Mouse (Mus musculus): Measurements from ENCODE around the gene Sh3glb2. TPM values are rescaled to one million over a fixed set of nuclear protein-coding genes. Genes with fewer than 3 reads are reported as not detected.
A peak's percentile ranks its signal among the peaks of the same experiment; 100 is the strongest.

The Sh3glb2 gene
- polyA plus RNA-seq, 1 experiment from 2014 or later: 97.3 TPM

DNA sequence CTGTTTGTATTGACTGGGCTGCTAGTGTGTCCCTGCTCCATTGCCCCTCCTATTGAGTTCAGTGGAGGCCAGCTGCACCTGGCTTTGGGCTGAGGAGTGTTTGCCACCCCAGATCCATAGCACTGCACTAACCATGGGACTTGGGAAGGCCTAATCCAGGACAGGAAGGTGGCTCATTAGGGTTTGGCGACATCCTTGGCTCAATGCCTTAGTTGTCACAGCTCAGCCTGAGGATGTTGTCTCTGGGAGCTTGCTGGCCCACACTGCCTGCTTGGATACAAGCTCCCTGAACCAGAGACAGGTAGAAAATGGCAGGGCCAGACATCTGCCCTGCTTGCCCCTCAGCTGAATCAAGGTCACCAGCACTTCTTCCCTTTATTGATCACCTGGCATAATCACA is 42.4 kb upstream of the Sh3glb2 start:
- Histone ChIP-seq H3K36me3 (ENCODE audit: control insufficient read depth, insufficient read depth, low read length) (peaks cover 99% of the 10 kb centered on the region), H3K27me3 (ENCODE audit: control insufficient read depth, insufficient read depth, low read length) (no peaks in the 10 kb centered on the region), H3K27ac (replicated peaks in 1 of 2; ENCODE audit: control insufficient read depth in 1 of 2, insufficient read depth in 1 of 2, low read depth in 2 of 2, low read length in 2 of 2) (no peak overlapping the region), H3K4me3 (ENCODE audit: control insufficient read depth in 1 of 2, insufficient read depth in 1 of 2, low read depth in 1 of 2, low read length in 2 of 2) (no peak overlapping the region), H3K4me2 (ENCODE audit: low read length) (no peak overlapping the region), H3K9me3 (ENCODE audit: control insufficient read depth, low read length) (no peaks in the 10 kb centered on the region), H3K9ac (ENCODE audit: low read length) (no peak overlapping the region), H3K4me1 (ENCODE audit: control insufficient read depth in 2 of 2, insufficient read depth in 2 of 2, low read length in 2 of 2) (peaks cover 2 to 10% of the 10 kb centered on the region in 2 experiments; a peak in 2 of 4 replicates)
- 67% methylated on average over 1 of the region's 1 CpGs for WGBS
- ATAC-seq (ENCODE audit: insufficient number of reproducible peaks, insufficient read depth, low FRiP score, low read depth): no peak

DNA sequence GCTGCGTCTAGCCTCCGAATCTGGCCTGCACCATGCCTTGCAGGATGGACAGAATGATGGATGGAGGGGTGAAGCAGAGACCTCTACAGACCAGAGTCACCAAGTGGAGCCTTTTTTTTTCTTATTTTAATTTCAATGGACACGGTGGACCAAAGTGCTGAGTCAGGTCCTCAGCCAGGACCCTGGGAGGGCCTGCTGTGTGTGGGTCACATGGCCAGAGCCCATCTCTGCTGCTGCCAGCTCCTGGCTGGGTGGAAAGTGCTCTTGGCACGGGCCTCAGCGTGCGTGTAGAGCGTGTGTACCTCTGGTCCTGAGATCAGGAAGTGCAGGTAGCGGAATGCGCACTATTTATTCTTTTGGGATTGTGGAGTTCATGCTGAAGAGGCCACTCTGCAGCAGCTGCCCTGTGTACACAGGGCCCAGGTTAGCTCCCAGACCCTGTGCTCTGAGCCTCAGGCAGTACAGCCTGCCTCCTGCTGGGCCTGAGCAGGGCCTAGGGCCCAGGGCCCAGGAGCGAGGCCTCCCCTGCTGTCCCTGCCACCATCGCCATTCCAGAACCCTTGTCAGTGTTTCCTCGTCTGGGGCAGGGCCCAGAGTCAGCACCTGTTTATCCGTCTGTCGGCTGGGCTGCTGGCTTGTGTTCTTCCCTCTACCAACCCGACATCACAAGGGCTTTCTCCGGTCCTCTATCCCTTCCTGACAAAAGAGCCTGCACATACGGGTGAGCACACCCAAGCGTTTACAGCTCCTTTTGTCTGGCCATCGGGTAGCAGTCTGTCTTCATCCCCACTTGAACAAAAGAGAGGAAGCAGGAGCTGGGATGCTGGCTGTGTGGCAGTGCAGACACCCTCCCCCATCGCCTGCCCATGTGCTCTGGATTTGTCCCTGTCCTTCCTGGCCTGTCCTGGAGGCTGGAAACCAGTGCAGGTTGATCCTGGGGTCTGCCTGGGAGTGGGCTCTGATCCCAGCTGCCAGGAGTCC is 40.3 kb upstream of the Sh3glb2 start:
- Histone ChIP-seq H3K4me2 (ENCODE audit: low read length) (no peak overlapping the region), H3K27me3 (ENCODE audit: control insufficient read depth, insufficient read depth, low read length) (no peaks in the 10 kb centered on the region), H3K9me3 (ENCODE audit: control insufficient read depth, low read length) (no peaks in the 10 kb centered on the region), H3K27ac (replicated peaks in 1 of 2; ENCODE audit: control insufficient read depth in 1 of 2, insufficient read depth in 1 of 2, low read depth in 2 of 2, low read length in 2 of 2) (peak overlapping the region in 1 of 2 experiments; percentile 37; a peak in 1 of 4 replicates), H3K4me3 (ENCODE audit: control insufficient read depth in 1 of 2, insufficient read depth in 1 of 2, low read depth in 1 of 2, low read length in 2 of 2) (no peak overlapping the region), H3K4me1 (ENCODE audit: control insufficient read depth in 2 of 2, insufficient read depth in 2 of 2, low read length in 2 of 2) (peaks cover 2 to 10% of the 10 kb centered on the region in 2 experiments; a peak in 2 of 4 replicates), H3K36me3 (ENCODE audit: control insufficient read depth, insufficient read depth, low read length) (peaks cover 90% of the 10 kb centered on the region), H3K9ac (ENCODE audit: low read length) (peak overlapping the region; percentile 11; the same call in 1 of the 2 replicates)
- no peak; the same call in 1 of the 2 replicates for ATAC-seq (ENCODE audit: insufficient number of reproducible peaks, insufficient read depth, low FRiP score, low read depth)
- 61% methylated on average over 20 of the region's 20 CpGs for WGBS

DNA sequence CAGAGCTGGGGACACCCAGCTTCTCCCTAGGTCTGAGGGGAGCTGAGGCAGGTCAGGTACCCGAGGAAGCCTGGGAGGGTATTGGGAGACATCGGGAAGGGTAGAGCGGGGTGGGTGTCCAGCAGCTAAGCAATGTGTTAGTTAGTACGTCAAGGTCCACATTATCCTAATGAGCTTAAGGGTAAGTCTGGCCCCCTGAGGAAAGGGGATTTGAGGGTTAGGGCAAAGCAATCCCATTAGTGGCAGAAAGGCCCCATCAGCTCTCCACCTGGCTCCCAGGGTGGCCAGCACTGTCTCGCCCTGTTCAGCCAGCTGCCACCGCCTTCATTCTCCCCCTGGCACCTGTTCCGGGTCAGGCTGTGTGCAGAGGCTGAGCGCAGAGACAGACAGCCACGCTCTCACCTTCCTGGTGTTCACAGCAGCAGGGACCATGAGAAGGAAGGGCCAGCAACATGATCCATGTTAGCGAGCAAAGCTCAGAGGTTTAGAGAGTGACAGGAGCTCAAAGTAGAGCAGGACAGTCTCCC is 38.9 kb upstream of the Sh3glb2 start:
- no peak overlapping the region for H3K4me2 ChIP-seq (ENCODE audit: low read length)
- H3K27me3 ChIP-seq (ENCODE audit: control insufficient read depth, insufficient read depth, low read length): no peaks in the 10 kb centered on the region
- H3K4me3 ChIP-seq (ENCODE audit: control insufficient read depth in 1 of 2, insufficient read depth in 1 of 2, low read depth in 1 of 2, low read length in 2 of 2): no peak overlapping the region
- ATAC-seq (ENCODE audit: insufficient number of reproducible peaks, insufficient read depth, low FRiP score, low read depth): no peak
- H3K9ac ChIP-seq (ENCODE audit: low read length): no peak overlapping the region
- H3K36me3 ChIP-seq (ENCODE audit: control insufficient read depth, insufficient read depth, low read length): peaks cover 81% of the 10 kb centered on the region
- H3K4me1 ChIP-seq (ENCODE audit: control insufficient read depth in 2 of 2, insufficient read depth in 2 of 2, low read length in 2 of 2): peaks cover 5 to 22% of the 10 kb centered on the region in 2 experiments
- no peak overlapping the region for H3K27ac ChIP-seq (replicated peaks in 1 of 2; ENCODE audit: control insufficient read depth in 1 of 2, insufficient read depth in 1 of 2, low read depth in 2 of 2, low read length in 2 of 2)
- no peaks in the 10 kb centered on the region for H3K9me3 ChIP-seq (ENCODE audit: control insufficient read depth, low read length)
- WGBS: 84% methylated on average over 10 of the region's 10 CpGs

DNA sequence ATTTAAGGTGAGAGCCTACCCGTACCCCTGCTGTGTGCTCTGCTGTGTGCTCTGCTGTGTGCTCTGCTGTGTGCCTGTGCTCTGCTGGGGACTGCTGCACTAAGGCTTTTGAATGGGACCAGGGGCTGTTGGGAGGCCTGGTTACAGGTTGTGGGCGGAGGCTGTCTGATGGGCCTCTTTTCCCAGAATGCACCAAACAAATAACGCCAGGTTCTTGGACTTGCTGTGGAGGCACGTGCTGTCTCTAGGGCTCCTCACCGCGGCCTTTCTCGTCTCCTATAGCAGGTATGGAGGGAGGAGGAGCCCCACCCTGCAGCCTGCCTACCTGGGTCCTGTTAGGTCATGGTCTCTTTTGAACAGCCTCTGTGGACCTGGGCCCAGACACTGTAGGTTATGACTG is 37.1 kb upstream of the Sh3glb2 start:
- 82% methylated on average over 7 of the region's 7 CpGs for WGBS
- Histone ChIP-seq H3K27me3 (ENCODE audit: control insufficient read depth, insufficient read depth, low read length) (no peaks in the 10 kb centered on the region), H3K9me3 (ENCODE audit: control insufficient read depth, low read length) (no peaks in the 10 kb centered on the region), H3K36me3 (ENCODE audit: control insufficient read depth, insufficient read depth, low read length) (peaks cover 63% of the 10 kb centered on the region), H3K4me3 (ENCODE audit: control insufficient read depth in 1 of 2, insufficient read depth in 1 of 2, low read depth in 1 of 2, low read length in 2 of 2) (no peak overlapping the region), H3K4me2 (ENCODE audit: low read length) (no peak overlapping the region), H3K4me1 (ENCODE audit: control insufficient read depth in 2 of 2, insufficient read depth in 2 of 2, low read length in 2 of 2) (peaks cover 7 to 23% of the 10 kb centered on the region in 2 experiments), H3K9ac (ENCODE audit: low read length) (no peak overlapping the region), H3K27ac (replicated peaks in 1 of 2; ENCODE audit: control insufficient read depth in 1 of 2, insufficient read depth in 1 of 2, low read depth in 2 of 2, low read length in 2 of 2) (no peak overlapping the region)
- ATAC-seq (ENCODE audit: insufficient number of reproducible peaks, insufficient read depth, low FRiP score, low read depth): no peak

DNA sequence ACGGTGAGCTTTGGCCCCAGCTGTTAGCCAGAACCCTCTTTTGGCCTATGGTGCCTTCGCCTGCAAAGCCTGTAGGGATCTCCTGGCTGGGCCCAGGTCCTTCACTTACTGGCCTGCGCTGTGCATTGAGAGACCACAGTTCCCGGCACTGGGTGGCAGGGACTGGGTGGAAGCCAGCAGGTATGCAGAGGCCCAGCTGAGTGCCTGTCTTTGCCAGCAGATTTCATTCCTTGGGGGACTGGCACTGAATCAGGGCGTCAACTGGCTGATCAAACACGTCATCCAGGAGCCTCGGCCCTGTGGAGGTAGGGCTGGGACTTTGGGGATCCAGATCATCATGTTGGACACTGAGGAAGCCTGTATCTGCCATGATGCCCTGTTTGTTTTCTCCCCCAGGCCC is 36.6 kb upstream of the Sh3glb2 start:
- H3K9me3 ChIP-seq (ENCODE audit: control insufficient read depth, low read length): no peaks in the 10 kb centered on the region
- ATAC-seq (ENCODE audit: insufficient number of reproducible peaks, insufficient read depth, low FRiP score, low read depth): no peak
- H3K27ac ChIP-seq (replicated peaks in 1 of 2; ENCODE audit: control insufficient read depth in 1 of 2, insufficient read depth in 1 of 2, low read depth in 2 of 2, low read length in 2 of 2): no peak overlapping the region
- H3K4me3 ChIP-seq (ENCODE audit: control insufficient read depth in 1 of 2, insufficient read depth in 1 of 2, low read depth in 1 of 2, low read length in 2 of 2): no peak overlapping the region
- H3K36me3 ChIP-seq (ENCODE audit: control insufficient read depth, insufficient read depth, low read length): peaks cover 58% of the 10 kb centered on the region
- no peak overlapping the region for H3K9ac ChIP-seq (ENCODE audit: low read length)
- no peaks in the 10 kb centered on the region for H3K27me3 ChIP-seq (ENCODE audit: control insufficient read depth, insufficient read depth, low read length)
- no peak overlapping the region for H3K4me2 ChIP-seq (ENCODE audit: low read length)
- peaks cover 7 to 23% of the 10 kb centered on the region in 2 experiments for H3K4me1 ChIP-seq (ENCODE audit: control insufficient read depth in 2 of 2, insufficient read depth in 2 of 2, low read length in 2 of 2)
- 90% methylated on average over 7 of the region's 7 CpGs for WGBS

DNA sequence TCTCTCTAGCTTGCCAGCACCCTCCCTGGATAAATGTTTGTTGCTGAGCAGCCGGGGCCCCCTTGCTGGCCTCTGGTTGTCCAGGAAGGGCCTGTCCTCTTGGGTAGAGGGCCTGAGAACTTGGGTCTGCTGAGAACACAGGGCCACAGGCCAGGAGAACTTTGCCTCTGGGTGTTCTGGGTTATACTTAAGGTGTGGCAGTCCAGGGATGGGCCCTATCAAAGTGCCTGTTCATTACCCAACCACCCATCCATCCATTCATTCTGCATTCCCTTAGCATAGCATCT is 34.2 kb upstream of the Sh3glb2 start:
- H3K27me3 ChIP-seq (ENCODE audit: control insufficient read depth, insufficient read depth, low read length): no peaks in the 10 kb centered on the region
- H3K4me2 ChIP-seq (ENCODE audit: low read length): peak overlapping the region; percentile 92
- peak overlapping the region; percentile 83 for H3K9ac ChIP-seq (ENCODE audit: low read length)
- peak overlapping the region; percentile 77 to 89; a peak in 2 of 4 replicates for H3K27ac ChIP-seq (replicated peaks in 1 of 2; ENCODE audit: control insufficient read depth in 1 of 2, insufficient read depth in 1 of 2, low read depth in 2 of 2, low read length in 2 of 2)
- H3K4me1 ChIP-seq (ENCODE audit: control insufficient read depth in 2 of 2, insufficient read depth in 2 of 2, low read length in 2 of 2): peaks cover 5 to 14% of the 10 kb centered on the region in 2 experiments
- WGBS: 32% methylated on average over 1 of the region's 1 CpGs
- no peak for ATAC-seq (ENCODE audit: insufficient number of reproducible peaks, insufficient read depth, low FRiP score, low read depth)
- no peaks in the 10 kb centered on the region for H3K9me3 ChIP-seq (ENCODE audit: control insufficient read depth, low read length)
- H3K4me3 ChIP-seq (ENCODE audit: control insufficient read depth in 1 of 2, insufficient read depth in 1 of 2, low read depth in 1 of 2, low read length in 2 of 2): peak overlapping the region; percentile 88 to 91
- peaks cover 35% of the 10 kb centered on the region for H3K36me3 ChIP-seq (ENCODE audit: control insufficient read depth, insufficient read depth, low read length)

DNA sequence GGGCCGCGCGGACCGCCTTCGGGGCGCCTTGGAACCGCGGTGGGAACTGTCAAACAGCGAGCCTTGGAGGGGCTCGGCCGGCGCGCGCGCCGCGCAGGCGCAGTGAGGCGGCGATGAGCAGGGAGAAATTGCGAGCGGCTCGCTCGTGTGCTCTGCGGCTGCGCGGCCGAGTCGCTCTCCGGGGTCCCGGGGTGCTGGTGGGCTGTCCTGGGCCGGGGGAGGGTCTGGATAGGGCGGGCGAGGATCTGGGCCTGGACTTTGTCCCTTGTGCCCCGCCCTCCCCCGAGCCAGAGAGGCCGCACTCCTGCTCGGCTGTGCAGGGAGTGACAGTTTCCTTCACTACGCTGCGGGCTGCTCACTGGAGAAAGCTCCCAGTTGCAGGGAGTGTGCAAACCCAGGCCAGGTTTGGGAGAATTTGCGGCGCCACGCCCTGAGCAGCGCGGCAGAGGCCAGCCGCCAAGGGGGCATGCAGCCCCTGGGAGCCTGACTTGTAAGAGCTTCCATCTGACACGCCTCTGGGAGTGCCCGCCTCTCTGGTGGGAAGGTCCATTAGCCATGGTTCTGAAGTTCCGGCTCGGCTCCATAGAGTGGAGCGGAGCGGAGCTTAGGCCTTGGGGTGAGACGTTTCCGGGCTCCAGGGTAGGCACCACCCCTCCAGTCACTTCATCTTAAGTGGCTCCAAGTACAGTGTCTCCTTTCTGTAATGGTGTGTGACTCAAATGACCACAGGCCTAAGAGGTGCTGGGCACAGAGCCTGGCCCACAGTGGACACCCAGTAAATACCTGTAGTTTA is 33.6 kb upstream of the Sh3glb2 start:
- ATAC-seq (ENCODE audit: insufficient number of reproducible peaks, insufficient read depth, low FRiP score, low read depth): peak; percentile 68
- H3K36me3 ChIP-seq (ENCODE audit: control insufficient read depth, insufficient read depth, low read length): peaks cover 29% of the 10 kb centered on the region
- H3K4me1 ChIP-seq (ENCODE audit: control insufficient read depth in 2 of 2, insufficient read depth in 2 of 2, low read length in 2 of 2): peaks cover 5 to 14% of the 10 kb centered on the region in 2 experiments
- no peaks in the 10 kb centered on the region for H3K27me3 ChIP-seq (ENCODE audit: control insufficient read depth, insufficient read depth, low read length)
- H3K9ac ChIP-seq (ENCODE audit: low read length): peak overlapping the region; percentile 83
- no peaks in the 10 kb centered on the region for H3K9me3 ChIP-seq (ENCODE audit: control insufficient read depth, low read length)
- H3K27ac ChIP-seq (replicated peaks in 1 of 2; ENCODE audit: control insufficient read depth in 1 of 2, insufficient read depth in 1 of 2, low read depth in 2 of 2, low read length in 2 of 2): peak overlapping the region; percentile 77 to 89
- peak overlapping the region; percentile 92 for H3K4me2 ChIP-seq (ENCODE audit: low read length)
- peak overlapping the region; percentile 88 to 91 for H3K4me3 ChIP-seq (ENCODE audit: control insufficient read depth in 1 of 2, insufficient read depth in 1 of 2, low read depth in 1 of 2, low read length in 2 of 2)
- 1% methylated on average over 54 of the region's 54 CpGs for WGBS
